Mouse (Mus musculus): Measurements from ENCODE around the gene Hand2. TPM values are rescaled to one million over a fixed set of nuclear protein-coding genes. Genes with fewer than 3 reads are reported as not detected.

The Hand2 gene
- polyA plus RNA-seq, 1 experiment from 2014 or later = 0.12 TPM

DNA sequence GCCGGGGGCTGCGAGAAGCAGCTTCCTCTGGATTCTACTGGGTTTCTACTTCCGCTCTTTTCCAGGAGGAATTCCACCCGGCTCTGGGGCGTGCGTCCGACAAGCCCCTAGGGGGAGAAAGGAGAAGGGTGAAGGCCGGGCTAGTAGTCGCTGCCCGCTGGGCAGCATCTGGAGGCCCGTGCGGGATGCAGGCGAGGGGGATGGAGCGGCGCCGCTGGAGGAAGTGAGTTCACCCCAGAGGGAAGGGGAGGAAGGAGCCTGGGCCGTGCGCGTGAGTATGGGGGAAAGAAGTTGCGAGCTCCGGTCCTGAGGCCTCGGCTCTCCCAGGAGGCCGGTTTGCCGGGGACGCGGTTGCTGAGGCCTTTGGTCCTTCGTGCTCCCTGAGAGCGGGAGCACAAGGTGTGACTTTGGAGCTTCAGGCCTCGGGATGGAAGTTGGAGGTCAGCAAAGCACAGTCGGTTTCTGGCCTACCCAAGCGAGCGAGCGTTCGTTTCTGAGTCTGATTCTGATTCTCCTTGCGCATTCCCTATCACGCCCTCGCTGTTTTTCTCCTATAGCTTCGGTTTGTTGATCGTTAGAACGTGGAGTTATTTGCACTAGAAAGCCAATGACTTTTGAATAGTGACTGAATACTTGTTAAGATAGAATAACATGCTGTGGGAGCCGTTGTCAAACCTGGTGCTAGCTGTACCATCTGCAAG lies 20.2 kb downstream of the Hand2 start:
- H3K9me3 ChIP-seq (ENCODE audit: low read length) = no peaks in the 10 kb centered on the region
- no peak overlapping the region for H3K27ac ChIP-seq (ENCODE audit: low read length)
- H3K9ac ChIP-seq (replicated peaks; ENCODE audit: low read depth) = no peak overlapping the region
- 0 out of 2 replicates have a peak overlapping the region, but pooled peaks have one; percentile 15 for H3K4me2 ChIP-seq (replicated peaks; ENCODE audit: low read depth, low read length)
- TF ChIP-seq CTCF (IDR thresholded peaks at IDR 0.05) (0 out of 2 replicates have a peak, but pooled peaks have one; percentile 6), EP300 (IDR thresholded peaks at IDR 0.05) (no peak)
- H3K36me3 ChIP-seq (ENCODE audit: insufficient read depth, low read length) = no peaks in the 10 kb centered on the region
- no peak overlapping the region for H3K4me3 ChIP-seq (ENCODE audit: low read depth, low read length)
- DNase-seq (ENCODE audit: low spot score) (no peak), ATAC-seq (peak; percentile 35; the same call in 1 of the 2 replicates)
- WGBS = 4% methylated on average over 41 of the region's 41 CpGs
- H3K4me1 ChIP-seq (ENCODE audit: insufficient read depth, low read depth, low read length) = no peaks in the 10 kb centered on the region
- H3K27me3 ChIP-seq (replicated peaks; ENCODE audit: insufficient read depth, low read length) = peaks cover 73% of the 10 kb centered on the region

DNA sequence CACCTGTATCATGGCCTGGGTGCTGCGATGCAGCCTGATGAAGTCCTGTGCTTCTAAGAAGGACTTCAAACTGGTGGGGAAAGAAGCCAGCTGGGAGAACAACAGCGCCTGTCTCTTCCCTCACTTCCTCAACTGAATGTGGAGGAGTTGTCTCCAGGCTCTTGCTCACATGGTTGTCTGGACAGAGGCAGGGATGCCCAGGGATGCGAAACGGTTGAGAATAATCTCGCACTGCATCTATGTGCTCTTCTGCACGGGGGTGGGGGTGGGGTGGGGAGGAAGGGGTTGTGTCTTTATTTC lies 20.7 kb downstream of the Hand2 start:
- no peak overlapping the region for H3K27ac ChIP-seq (ENCODE audit: low read length)
- WGBS = 7% methylated on average over 6 of the region's 6 CpGs
- H3K36me3 ChIP-seq (ENCODE audit: insufficient read depth, low read length) = no peaks in the 10 kb centered on the region

GRCm38 (mm10) chr8:57342386-57343090 lies 21.8 kb downstream of the Hand2 start:
- no peak overlapping the region for H3K9ac ChIP-seq (replicated peaks; ENCODE audit: low read depth)
- peaks cover 80% of the 10 kb centered on the region for H3K27me3 ChIP-seq (replicated peaks; ENCODE audit: insufficient read depth, low read length)

More for the DNA sequence above, 20.7 kb downstream of the Hand2 start:
- DNase-seq (ENCODE audit: low spot score) (no peak), ATAC-seq (no peak)
- H3K27me3 ChIP-seq (replicated peaks; ENCODE audit: insufficient read depth, low read length) = peaks cover 73% of the 10 kb centered on the region
- H3K4me2 ChIP-seq (replicated peaks; ENCODE audit: low read depth, low read length) = no peak overlapping the region
- H3K4me1 ChIP-seq (ENCODE audit: insufficient read depth, low read depth, low read length) = no peaks in the 10 kb centered on the region
- no peaks in the 10 kb centered on the region for H3K9me3 ChIP-seq (ENCODE audit: low read length)
- H3K9ac ChIP-seq (replicated peaks; ENCODE audit: low read depth) = no peak overlapping the region
- TF ChIP-seq CTCF (IDR thresholded peaks at IDR 0.05) (no peak), EP300 (IDR thresholded peaks at IDR 0.05) (no peak)
- H3K4me3 ChIP-seq (ENCODE audit: low read depth, low read length) = no peak overlapping the region

DNA sequence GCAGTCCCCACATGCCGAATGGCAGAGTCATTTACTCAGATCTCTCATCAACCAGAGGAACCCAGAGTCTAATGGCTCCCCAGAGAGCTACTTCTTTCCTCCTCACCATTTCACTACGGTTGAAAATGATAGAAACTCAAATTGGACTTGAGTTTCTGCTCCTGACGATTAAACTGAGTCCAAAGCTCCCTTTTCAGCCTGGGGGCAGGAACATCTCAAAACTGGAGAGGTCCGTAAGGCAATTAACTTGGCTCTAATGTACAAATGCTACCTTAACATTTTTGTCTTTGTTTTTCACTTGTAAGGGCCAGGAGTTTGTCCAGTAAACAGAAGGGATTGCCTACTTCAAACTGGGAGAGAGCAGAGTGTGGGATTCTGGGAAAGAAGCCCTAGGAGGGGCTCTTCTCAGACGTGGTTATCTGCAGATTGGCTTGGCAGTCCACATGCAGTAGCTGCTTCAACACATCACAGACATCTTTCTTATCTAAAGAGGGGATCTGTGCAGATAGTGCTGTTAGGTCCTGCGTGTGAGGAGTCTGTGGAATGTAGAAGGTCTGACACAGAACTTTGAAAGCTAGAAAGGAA lies 23.0 kb downstream of the Hand2 start:
- TF ChIP-seq EP300 (IDR thresholded peaks at IDR 0.05) (no peak), CTCF (IDR thresholded peaks at IDR 0.05) (no peak)
- no peaks in the 10 kb centered on the region for H3K9me3 ChIP-seq (ENCODE audit: low read length)
- no peak overlapping the region for H3K4me2 ChIP-seq (replicated peaks; ENCODE audit: low read depth, low read length)
- H3K4me1 ChIP-seq (ENCODE audit: insufficient read depth, low read depth, low read length) = no peaks in the 10 kb centered on the region
- no peak for ATAC-seq
- H3K27me3 ChIP-seq (replicated peaks; ENCODE audit: insufficient read depth, low read length) = peaks cover 87% of the 10 kb centered on the region
- no peak overlapping the region for H3K27ac ChIP-seq (ENCODE audit: low read length)
- H3K9ac ChIP-seq (replicated peaks; ENCODE audit: low read depth) = no peak overlapping the region
- no peak for DNase-seq (ENCODE audit: low spot score)
- H3K4me3 ChIP-seq (ENCODE audit: low read depth, low read length) = no peak overlapping the region
- WGBS = 5% methylated on average over 6 of the region's 6 CpGs
- H3K36me3 ChIP-seq (ENCODE audit: insufficient read depth, low read length) = no peaks in the 10 kb centered on the region

More at GRCm38 (mm10) chr8:57342386-57343090, 21.8 kb downstream of the Hand2 start:
- Histone ChIP-seq H3K4me3 (ENCODE audit: low read depth, low read length) (no peak overlapping the region), H3K9me3 (ENCODE audit: low read length) (no peaks in the 10 kb centered on the region), H3K4me1 (ENCODE audit: insufficient read depth, low read depth, low read length) (no peaks in the 10 kb centered on the region), H3K4me2 (replicated peaks; ENCODE audit: low read depth, low read length) (no peak overlapping the region), H3K27ac (ENCODE audit: low read length) (no peak overlapping the region), H3K36me3 (ENCODE audit: insufficient read depth, low read length) (no peaks in the 10 kb centered on the region)
- TF ChIP-seq CTCF (IDR thresholded peaks at IDR 0.05) = no peak
- no peak for TF ChIP-seq EP300 (IDR thresholded peaks at IDR 0.05)
- no peak for DNase-seq (ENCODE audit: low spot score)
- no peak for ATAC-seq
- 11% methylated on average over 10 of the region's 12 CpGs for WGBS

- Histone ChIP-seq H3K9me3 (ENCODE audit: low read length) (no peaks in the 10 kb centered on the region), H3K4me2 (replicated peaks; ENCODE audit: low read depth, low read length) (no peak overlapping the region), H3K4me1 (ENCODE audit: insufficient read depth, low read depth, low read length) (no peaks in the 10 kb centered on the region), H3K27me3 (replicated peaks; ENCODE audit: insufficient read depth, low read length) (peaks cover 81% of the 10 kb centered on the region), H3K27ac (ENCODE audit: low read length) (no peak overlapping the region), H3K9ac (replicated peaks; ENCODE audit: low read depth) (no peak overlapping the region), H3K4me3 (ENCODE audit: low read depth, low read length) (no peak overlapping the region), H3K36me3 (ENCODE audit: insufficient read depth, low read length) (no peaks in the 10 kb centered on the region)
- TF ChIP-seq EP300 (IDR thresholded peaks at IDR 0.05) (no peak), CTCF (IDR thresholded peaks at IDR 0.05) (no peak)
- DNase-seq (ENCODE audit: low spot score) = no peak
- no peak for ATAC-seq
- 2% methylated on average over 23 of the region's 23 CpGs for WGBS
Measured at GRCm38 (mm10) chr8:57344956-57345870, 24.4 kb downstream of the Hand2 start.
